Mouse (Mus musculus) right cerebral cortex, postnatal 25 days (tissue): Measurements from ENCODE around the gene Rnase9.
A peak's percentile ranks its signal among the peaks of the same experiment; 100 is the strongest.
"Not testable (repeated sequence)": the region's sequence is repeated elsewhere in the genome, so short reads cannot be mapped to it uniquely, and the experiment has no call there.

Source experiments
- DNase-seq: peaks from one replicate; pipeline ENCODE4 v3.0.0; 2022

The Rnase9 gene

DNA sequence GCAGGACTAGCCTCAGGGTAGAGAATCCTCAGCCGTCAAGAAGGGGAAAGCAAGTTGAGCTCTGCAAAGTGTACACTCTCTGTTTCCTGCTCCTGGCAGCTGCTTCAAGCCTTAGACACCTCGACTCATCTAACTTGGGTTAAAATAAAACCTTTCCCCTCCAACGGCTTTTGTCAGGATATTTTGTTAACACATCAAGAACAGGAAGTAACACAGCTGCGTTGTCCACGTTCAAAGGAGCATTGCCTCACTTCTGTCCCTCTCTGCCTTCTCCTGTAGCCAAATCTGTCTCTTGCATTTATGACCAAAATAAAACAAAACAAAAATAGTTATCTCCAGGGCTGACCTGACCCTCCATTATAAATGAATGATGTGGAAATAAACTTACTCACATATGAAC is 6.2 kb upstream of the Rnase9 start:
- DNase-seq: no peak

- DNase-seq: no peak
Observed at GRCm38 (mm10) chr14:51036214-51036613, 5.5 kb downstream of the Rnase9 start.

- DNase-seq: no peak
Observed at GRCm38 (mm10) chr14:51035206-51035605, 6.5 kb downstream of the Rnase9 start.

DNA sequence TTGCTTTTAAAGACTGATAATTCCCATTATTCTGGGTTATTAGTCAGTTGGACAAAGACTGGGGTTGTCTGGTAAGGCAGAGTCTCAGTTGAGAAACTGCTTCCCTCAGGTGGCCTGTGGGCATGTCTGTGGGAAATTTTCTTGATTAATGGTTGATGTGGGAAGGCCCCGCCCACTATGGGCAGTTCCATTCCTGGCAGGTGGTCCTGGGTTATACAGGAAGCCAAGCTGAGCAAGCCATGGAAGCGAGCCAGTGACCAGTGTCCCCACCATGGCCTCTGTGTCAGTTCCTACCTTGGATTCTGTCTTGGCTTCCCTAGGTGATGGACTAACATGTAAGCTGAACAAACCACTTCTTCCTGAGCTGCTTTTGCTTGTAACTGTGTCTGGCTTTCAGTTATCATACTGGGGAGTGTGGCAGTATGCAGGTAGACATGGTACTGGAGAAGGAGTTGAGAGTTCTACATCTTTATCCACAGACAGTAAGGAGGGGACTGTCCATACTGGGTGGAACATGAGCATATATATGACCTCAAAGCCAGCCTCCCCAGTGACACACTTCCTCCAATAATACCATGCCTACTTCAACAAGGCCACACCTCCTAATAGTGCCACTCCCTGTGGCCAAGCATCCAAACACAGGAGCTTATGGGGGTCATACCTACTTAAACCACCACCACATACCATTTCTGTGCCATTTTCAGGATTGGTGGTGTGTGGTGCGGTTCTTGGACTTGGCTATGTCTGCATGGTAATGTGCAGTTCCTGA is 14.1 kb downstream of the Rnase9 start:
- DNase-seq: no peak

DNA sequence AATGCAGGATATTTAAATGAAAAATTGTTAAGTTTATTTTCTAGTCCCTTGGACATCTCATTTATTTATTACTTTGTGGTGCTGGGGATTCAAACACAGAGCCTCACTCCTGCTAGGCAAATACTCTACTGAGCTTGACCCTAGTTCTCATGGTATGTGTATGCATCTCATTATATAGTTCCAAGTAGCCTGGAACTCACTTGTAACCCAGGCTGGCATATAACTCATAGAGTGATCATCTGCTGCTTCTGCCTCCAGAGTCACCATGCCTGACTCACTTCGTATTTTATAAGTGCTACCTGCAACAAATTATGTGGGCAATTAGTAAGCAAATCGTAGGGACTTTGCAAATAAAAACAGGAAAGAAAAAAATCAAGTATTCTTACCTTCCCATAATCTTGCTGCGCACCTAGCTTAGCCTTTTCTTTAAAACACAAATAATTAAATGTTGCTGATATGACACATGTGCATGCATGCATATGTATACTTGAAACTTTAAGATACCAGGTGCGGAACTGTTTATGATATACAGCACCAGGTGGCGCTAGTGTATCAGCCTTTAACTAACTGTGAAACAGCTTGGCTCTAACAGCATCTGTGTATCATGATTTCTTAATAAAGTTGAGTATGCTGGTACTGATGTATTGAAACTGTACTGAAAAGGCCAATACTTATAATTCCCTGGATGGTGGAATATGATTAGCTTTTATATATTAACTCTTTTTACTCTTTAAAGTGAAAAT is 15.1 kb downstream of the Rnase9 start:
- DNase-seq: peak; percentile 34

DNA sequence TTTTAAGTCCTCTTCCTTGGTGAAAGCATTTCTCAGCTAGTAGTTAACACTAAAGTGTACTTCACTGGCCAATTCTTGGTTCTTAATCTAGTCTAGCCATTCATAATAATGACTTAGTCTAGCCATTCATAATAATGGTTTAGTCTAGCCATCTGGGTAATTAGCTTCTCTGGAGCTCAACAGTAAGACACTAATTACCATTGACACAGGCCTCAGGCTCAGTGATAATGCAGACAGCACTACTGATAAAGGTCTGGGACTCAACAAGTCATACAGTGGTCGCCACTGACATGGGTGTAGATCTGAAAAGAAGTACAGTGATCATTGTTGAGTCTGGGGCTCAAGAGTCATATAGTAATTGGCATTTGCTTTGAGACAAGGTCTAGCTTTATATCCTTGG is 16.8 kb downstream of the Rnase9 start:
- no peak for DNase-seq

- DNase-seq: no peak
Observed at GRCm38 (mm10) chr14:51023457-51023856, 18.2 kb downstream of the Rnase9 start.

DNA sequence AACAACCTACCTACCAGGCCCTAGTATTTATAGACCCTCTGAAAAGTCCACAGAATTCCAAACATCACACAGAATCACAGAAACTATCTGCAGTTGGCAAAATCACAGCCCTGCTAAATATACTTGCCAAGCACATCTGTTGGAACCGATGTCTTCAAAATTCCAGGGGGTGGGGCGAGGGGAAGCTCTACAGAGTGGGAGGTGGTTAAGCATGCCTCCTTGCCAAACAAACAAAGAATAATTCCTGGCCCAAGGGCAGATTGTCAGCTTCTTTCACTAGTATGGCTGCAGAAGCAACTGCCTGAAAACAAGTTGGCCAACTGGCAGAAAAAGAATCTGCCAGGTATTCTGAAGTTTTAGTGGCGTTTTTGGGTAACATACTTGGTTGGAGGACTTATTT is 24.4 kb downstream of the Rnase9 start:
- DNase-seq: no peak

DNA sequence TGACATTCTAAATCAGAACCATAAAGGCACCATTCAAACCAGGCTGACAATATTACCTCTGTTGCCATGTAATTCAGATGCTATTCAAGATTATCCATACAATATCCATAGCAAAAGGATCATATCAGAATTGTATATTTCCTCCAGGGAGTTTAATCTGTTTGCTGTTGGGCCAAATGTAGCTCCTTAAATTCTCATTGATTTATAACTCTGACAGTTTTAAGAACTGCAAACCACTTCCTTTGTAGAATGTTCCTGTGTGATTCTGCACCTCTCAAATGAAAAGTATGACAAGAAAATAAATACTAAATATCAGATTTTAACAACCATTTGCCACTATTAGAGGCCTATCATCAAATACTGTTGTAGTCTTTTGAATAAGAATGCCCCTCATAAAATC is 25.9 kb downstream of the Rnase9 start:
- DNase-seq: no peak

DNA sequence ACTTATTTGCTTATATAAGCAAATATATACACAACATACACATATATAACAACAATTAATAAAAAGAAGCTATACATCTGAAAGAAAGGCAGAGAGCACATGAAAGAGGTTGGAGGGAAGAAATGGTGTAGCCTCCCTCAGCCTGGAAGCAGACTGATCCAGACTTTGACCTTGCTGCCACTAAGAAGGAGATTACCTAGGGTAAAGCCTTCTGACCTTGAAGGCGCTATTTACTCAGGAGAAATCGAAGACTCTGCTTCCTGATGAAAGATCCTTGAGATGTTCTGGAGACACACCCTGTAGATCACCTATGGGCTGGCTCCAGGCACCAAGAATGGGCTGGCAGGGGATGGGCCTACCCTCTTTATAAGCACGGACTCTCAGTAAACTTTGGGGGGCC is 26.9 kb downstream of the Rnase9 start:
- DNase-seq: not testable (repeated sequence)

GRCm38 (mm10) chr14:51009572-51009971 is 32.1 kb downstream of the Rnase9 start:
- no peak for DNase-seq

- no peak for DNase-seq
Observed at GRCm38 (mm10) chr14:51008781-51009180, 32.9 kb downstream of the Rnase9 start.

DNA sequence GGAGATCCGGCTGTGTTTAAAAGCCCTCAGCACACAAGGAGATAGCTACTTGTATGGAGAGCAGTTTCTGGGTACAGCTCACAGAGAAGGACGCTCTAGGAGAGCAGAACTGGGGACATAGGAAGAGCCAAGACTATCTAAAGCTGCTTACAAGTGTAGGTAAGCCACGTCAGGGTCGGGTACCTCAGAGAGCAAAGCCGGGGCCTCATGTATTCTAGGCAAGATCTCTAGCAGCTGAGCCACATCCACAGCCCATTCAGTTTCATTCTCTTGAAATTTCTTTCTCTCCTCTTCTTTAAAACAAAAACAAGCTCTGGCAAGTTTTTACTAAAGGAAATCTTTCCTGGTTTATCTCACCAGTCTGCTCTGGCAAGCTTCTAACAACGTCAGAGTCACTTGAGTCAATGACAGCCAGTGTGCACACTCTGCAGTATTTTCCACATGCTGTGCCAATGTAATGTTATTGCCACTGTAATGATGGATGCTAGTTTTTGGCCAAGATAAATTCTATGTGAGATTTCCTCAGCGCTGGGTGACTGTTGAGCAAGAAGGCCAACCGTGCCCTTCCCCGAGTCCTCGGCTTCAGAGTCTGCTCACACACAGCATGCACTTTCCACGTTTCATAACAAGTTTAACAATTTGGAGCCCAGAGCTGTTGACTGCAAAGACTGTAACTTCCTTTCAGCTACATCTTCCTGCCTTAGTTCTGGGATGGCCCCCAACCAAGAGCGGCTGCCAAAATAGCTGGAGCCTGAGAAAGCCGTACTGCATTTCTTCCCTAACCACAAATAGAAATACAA is 33.6 kb downstream of the Rnase9 start:
- DNase-seq: peak; percentile 44

- no peak for DNase-seq
Observed at GRCm38 (mm10) chr14:51007152-51007801, 34.4 kb downstream of the Rnase9 start, which contains the start of gene Rnase10. Rnase10 (plus strand) TSS chr14:51007751.

DNA sequence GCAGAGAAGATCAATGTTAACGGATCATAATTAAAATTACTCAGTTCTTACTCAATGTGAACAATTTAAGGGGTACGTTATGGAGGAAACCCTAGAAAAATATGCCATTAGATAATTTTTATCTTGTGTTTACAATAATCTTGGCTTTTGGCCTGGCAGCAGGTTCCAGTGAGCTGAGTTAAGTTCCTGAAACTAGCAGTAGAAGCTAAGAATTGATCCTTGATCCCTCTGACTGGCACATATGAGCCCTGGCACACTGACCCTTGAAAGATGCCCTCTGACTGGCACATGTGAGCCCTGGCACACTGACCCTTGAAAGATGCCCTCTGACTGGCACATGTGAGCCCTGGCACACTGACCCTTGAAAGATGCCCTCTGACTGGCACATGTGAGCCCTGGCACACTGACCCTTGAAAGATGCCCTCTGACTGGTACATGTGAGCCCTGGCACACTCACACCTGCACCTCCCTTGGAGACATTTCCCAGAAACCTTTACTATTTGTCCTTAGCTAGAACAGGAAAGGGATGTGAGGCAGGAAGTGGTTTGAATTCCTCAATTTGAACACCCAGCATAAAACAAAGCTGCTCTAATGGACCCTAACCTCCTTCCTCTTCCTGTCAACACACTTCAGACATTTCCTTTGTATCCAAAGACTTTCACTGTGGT is 43.5 kb downstream of the Rnase9 start:
- DNase-seq: no peak

GRCm38 (mm10) chr14:50997088-50997487 is 44.6 kb downstream of the Rnase9 start:
- no peak for DNase-seq

- no peak for DNase-seq
Observed at GRCm38 (mm10) chr14:50991037-50991436, 50.6 kb downstream of the Rnase9 start.
